Mouse (Mus musculus) hindbrain, embryonic 11.5 days (tissue): ENCODE data around the gene Acadsb. TPM values are rescaled to one million over a fixed set of nuclear protein-coding genes. Genes with fewer than 3 reads are reported as not detected.
A peak's percentile ranks its signal among the peaks of the same experiment; 100 is the strongest.
"Not testable (repeated sequence)": the region's sequence is repeated elsewhere in the genome, so short reads cannot be mapped to it uniquely, and the experiment has no call there.

Source experiments
- ATAC-seq: fragments of 200-750 bp; cut with Nextera tagmentation; 2 replicates; pipeline ENCODE4 v1.8.0; 2017; ENCODE audit warnings: mild to moderate bottlenecking, moderate TSS enrichment, moderate library complexity; ENCODE audit not compliant: low FRiP score
- DNase-seq: peaks from one replicate; pipeline ENCODE4 v3.0.0-alpha.2; 2015; ENCODE audit warnings: low spot score
- H3K27ac ChIP-seq: fragments of 300-500 bp; sonication (generic); 2 replicates; pipeline ENCODE4 v1.5.1; 2014; ENCODE audit warnings: mild to moderate bottlenecking, low read depth, low read length
- H3K27me3 ChIP-seq: fragments of 300-500 bp; sonication (generic); 2 replicates; pipeline ENCODE4 v1.6.1; 2014; ENCODE audit warnings: mild to moderate bottlenecking, low read length, moderate library complexity, mixed read lengths; ENCODE audit not compliant: control insufficient read depth, insufficient read depth
- H3K36me3 ChIP-seq: fragments of 300-500 bp; sonication (generic); 2 replicates; pipeline ENCODE4 v1.6.1; 2014; ENCODE audit warnings: mild to moderate bottlenecking, low read length, moderate library complexity, mixed read lengths; ENCODE audit not compliant: control insufficient read depth, insufficient read depth
- H3K4me1 ChIP-seq: fragments of 300-500 bp; sonication (generic); replicated peaks from 2 replicates; pipeline ENCODE4 v1.6.1; 2014; ENCODE audit warnings: low read length, mixed read lengths; ENCODE audit not compliant: control insufficient read depth, insufficient read depth
- H3K4me2 ChIP-seq: fragments of 300-500 bp; sonication (generic); replicated peaks from 2 replicates; pipeline ENCODE4 v1.6.1; 2014; ENCODE audit warnings: mild to moderate bottlenecking, low read depth, low read length
- H3K4me3 ChIP-seq: fragments of 300-500 bp; sonication (generic); 2 replicates; pipeline ENCODE4 v1.5.1; 2014; ENCODE audit warnings: low read depth, low read length
- H3K9ac ChIP-seq: fragments of 300-500 bp; sonication (generic); 2 replicates; pipeline ENCODE4 v1.6.1; 2014; ENCODE audit warnings: low read depth, low read length
- H3K9me3 ChIP-seq: fragments of 300-500 bp; sonication (generic); 2 replicates; pipeline ENCODE4 v1.6.1; 2016; ENCODE audit warnings: low read length; ENCODE audit not compliant: control insufficient read depth
- WGBS: fragments of 180-500 bp; shearing (Covaris S2); extraction: QIAGEN DNeasy Blood & Tissue Kit; methylation state at CpG from one replicate; pipeline ENCODE4 v1.1.7; 2014; 5-methylcytosine and 5-hydroxymethylcytosine counted together
- polyA plus RNA-seq: library from polyadenylated mRNA; unstranded; fragments of >200 nt; fragmentation: Nextera tagmentation; extraction: Ambion mirVana; gene quantifications from 2 replicates; pipeline ENCODE4 v1.2.1, GENCODE M21; 2014

Gene Acadsb
- 88.8 and 93.7 TPM in 2 replicates for polyA plus RNA-seq

DNA sequence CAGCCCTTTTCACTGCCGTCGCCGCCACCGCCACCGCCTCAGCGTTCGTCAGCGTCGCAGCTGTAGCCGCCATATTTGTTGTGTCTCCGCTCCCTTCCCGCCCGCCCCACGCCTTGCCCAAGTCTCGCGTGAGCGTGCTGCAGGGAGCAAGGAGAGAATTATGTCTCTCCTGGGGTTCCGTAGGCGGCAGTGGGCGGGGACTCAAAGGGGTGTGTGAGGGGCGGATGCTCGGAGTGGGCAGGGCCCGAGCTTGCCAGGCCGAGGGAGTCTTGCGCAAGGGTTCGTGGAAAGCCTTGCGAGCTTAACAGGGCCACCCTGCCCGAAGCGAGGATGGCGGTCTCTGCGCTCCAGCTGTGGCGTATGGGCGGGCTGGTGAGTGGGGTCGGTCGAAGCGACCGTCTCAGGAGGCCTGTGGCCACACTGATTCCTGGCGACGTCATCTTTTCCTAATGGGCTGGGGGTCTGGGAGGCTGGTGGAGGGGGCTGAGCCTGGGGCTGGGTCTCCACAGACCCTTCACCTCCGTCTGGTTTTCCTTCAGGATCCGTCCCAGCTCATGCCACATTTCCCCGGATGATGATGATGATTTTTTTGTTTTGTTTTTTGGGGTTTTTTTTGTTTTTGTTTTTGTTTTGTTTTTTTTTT, at the start of gene Acadsb, which contains the start of gene Ikzf5:
Acadsb (plus strand) TSS at position 186 of the 643 bp plus-strand sequence.
Ikzf5 (minus strand) TSS at position 106 of the 643 bp plus-strand sequence.
- peak; percentile 98 for DNase-seq
- peak within 1 kb of the TSS; percentile 93 for H3K4me3 ChIP-seq
- H3K4me2 ChIP-seq, result peak within 1 kb of the TSS; percentile 65
- peak within 1 kb of the TSS; percentile 74 for H3K27ac ChIP-seq
- H3K9ac ChIP-seq, result peak within 1 kb of the TSS; percentile 85
- WGBS, result 1% methylated on average over 39 of the region's 42 CpGs
- peaks cover 5% of the 10 kb centered on the region; the same call in 1 of the 2 replicates for H3K4me1 ChIP-seq
- no peaks in the 10 kb centered on the region for H3K27me3 ChIP-seq
- no peaks in the 10 kb centered on the region for H3K9me3 ChIP-seq
- H3K36me3 ChIP-seq, result no peaks in the 10 kb centered on the region
- ATAC-seq, result peak; percentile 97

DNA sequence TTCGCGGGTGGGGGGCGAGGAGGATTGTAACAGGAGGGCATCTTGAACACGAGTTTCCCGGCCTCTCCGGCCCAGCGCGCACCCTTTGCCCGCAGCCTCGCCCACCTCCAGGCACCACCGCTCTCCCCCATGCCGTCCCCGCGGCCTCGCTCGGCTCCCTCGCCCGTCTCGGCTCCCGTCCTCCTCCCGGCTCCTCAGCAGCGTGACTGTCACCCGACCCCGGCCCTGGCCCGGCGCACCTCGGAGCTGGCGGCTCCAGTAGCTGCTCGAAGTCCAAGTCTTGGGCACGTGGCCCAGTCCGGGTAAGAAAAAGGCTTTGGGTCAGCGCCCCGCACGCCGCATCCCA, 48.2 kb upstream of the Acadsb start:
- Histone ChIP-seq H3K4me1 (no peaks in the 10 kb centered on the region), H3K4me3 (peak overlapping the region; percentile 89), H3K4me2 (peak overlapping the region; percentile 82), H3K36me3 (peaks cover 2% of the 10 kb centered on the region; the same call in 1 of the 2 replicates), H3K27ac (peak overlapping the region; percentile 70), H3K9me3 (no peaks in the 10 kb centered on the region), H3K9ac (peak overlapping the region; percentile 92), H3K27me3 (no peaks in the 10 kb centered on the region)
- DNase-seq (no peak), ATAC-seq (peak; percentile 81)
- whole genome bisulfite sequencing, result under 1% methylated on average over 35 of the region's 35 CpGs

DNA sequence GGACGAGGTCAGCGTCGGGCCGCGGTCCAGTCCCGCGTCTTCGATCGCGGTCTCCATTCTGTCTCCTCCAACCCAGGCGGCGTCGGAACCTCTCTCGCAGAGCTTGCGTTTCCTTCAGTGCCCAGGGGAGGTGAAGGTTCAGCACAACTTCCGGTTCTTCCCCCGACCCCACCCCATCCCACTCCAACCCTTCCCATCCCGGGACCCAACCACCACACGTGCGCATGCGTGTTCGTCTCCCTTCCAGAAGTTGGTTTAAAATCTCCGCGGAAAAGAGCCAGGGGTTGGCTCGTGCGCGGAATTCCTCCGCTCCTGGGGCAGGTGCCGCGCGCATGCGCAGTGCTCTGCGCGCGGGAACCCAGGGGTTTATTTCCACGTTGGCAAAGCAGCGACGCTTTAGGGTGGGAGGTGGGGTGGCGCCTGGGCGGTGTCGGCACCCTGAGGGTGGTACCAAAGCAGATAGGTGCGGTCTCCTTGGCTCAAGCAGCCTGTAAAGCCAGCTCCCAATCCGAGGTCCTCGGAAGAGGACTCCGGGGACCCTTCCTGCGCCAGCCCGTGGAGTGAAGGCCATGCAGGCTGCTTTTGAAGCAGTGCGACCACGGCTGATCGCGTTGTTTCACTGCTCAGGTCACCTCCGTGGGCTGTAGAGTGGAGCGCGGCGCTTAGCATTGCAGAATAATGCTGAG, 47.6 kb upstream of the Acadsb start, which contains the start of gene 2310057M21Rik:
2310057M21Rik (minus strand) TSS at position 145 of the 686 bp plus-strand sequence.
- 0% methylated on average over 55 of the region's 55 CpGs for WGBS
- ATAC-seq, result peak; percentile 98

DNA sequence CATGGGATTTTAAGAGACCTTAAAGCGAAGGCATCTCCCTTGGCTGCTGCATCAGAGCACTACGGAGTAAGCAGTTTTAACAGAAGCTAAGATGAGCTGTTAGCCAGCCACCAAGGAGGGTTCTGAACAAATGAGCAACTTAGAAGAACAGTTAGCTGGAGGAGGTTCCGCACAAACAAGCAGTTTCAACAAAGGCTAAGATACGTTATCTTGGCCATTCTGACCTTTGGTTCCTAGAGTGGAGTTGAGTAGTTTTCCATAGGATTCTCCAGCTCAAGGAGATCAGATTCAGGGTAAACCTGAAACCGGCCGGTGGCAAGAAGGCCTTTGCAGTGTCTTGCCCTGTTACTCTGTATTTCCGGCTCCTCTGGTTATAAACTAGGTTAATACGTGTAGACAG, 46.3 kb upstream of the Acadsb start:
- Histone ChIP-seq H3K9ac (no peak overlapping the region), H3K36me3 (no peaks in the 10 kb centered on the region), H3K27ac (no peak overlapping the region), H3K27me3 (no peaks in the 10 kb centered on the region), H3K4me2 (no peak overlapping the region), H3K4me3 (no peak overlapping the region), H3K9me3 (no peaks in the 10 kb centered on the region), H3K4me1 (no peaks in the 10 kb centered on the region)
- 92% methylated on average over 8 of the region's 8 CpGs for WGBS
- DNase-seq (no peak), ATAC-seq (no peak)

More for the DNA sequence above, 47.6 kb upstream of the Acadsb start, which contains the start of gene 2310057M21Rik:
- Histone ChIP-seq H3K27ac (peak within 1 kb of the TSS; percentile 70), H3K4me2 (peak within 1 kb of the TSS; percentile 82), H3K36me3 (no peaks in the 10 kb centered on the region), H3K9me3 (no peaks in the 10 kb centered on the region), H3K4me1 (no peaks in the 10 kb centered on the region), H3K4me3 (peak within 1 kb of the TSS; percentile 89), H3K27me3 (no peaks in the 10 kb centered on the region), H3K9ac (peak within 1 kb of the TSS; percentile 92)
- DNase-seq, result peak; percentile 98

DNA sequence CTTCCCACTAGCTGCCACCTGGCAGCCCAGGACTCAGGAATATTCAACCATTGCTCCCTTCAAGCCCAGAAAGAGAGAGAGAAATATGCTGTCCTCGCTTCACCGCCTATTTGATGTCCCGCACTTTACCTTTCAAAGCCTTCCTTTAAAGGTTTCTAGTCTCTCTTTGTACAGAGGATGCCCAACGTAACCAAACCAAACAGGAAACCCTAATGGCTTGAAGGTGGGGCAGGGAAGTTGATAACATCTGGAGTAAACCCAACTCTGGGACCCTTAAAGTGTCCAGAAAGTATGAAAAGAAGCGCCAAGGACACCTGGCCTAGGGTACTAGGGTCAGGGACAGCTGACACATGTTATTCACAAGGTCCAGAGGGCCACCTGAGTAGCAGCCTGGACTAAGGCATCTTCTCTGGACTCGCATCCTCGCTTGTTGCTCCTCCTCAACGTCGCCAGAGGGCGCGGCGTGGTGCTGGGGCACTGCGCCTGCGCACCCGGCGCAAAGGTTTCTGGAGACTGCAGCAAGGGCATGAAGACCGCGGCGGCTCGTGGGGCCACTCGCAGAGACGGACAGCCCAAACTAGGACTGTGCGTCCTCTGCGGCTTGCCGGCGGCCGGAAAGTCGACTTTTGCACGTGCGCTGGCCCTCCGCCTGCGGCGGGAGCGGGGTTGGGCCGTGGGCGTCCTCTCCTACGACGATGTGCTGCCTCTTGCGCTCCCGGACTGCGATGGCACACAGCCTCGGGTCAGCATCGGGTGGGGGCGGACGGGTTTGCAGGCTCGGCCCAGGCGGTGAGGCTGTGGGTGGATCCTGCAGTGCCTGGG, 39.5 kb upstream of the Acadsb start, which contains the start of gene Pstk:
Pstk (plus strand) TSS at position 494 of the 822 bp plus-strand sequence.
- Histone ChIP-seq H3K4me1 (no peaks in the 10 kb centered on the region; the same call in 1 of the 2 replicates), H3K4me3 (peak within 1 kb of the TSS; percentile 73), H3K9ac (peak within 1 kb of the TSS; percentile 91), H3K9me3 (no peaks in the 10 kb centered on the region), H3K27ac (peak within 1 kb of the TSS; percentile 86), H3K4me2 (peak within 1 kb of the TSS; percentile 70), H3K36me3 (no peaks in the 10 kb centered on the region), H3K27me3 (no peaks in the 10 kb centered on the region)
- DNase-seq (peak; percentile 93), ATAC-seq (peak; percentile 94)
- 4% methylated on average over 47 of the region's 47 CpGs for WGBS

DNA sequence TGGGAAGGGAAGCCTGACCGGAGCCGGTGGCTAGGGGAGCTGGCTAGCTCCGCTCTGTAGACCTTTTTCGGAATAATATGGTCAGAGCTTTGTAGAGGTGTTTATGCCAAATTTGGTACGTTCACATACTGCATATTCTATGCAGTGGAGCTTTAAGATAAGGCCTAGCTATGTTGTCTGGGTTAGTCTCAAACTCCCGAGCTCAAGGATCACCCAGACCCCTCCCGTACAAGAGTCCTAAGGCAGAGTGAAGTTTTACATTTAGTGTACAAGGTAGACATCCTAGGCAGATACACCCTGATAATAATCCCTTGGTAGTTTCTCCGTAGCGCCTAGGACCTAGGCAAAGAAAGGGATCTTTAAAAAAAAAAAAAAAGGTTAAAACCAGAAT, 38.9 kb upstream of the Acadsb start:
- DNase-seq (no peak), ATAC-seq (no peak)
- peak overlapping the region; percentile 70 for H3K4me2 ChIP-seq
- no peaks in the 10 kb centered on the region for H3K27me3 ChIP-seq
- H3K4me3 ChIP-seq, result peak overlapping the region; percentile 73
- WGBS, result 8% methylated on average over 9 of the region's 9 CpGs
- H3K9me3 ChIP-seq, result no peaks in the 10 kb centered on the region
- H3K4me1 ChIP-seq, result no peaks in the 10 kb centered on the region; the same call in 1 of the 2 replicates
- H3K36me3 ChIP-seq, result no peaks in the 10 kb centered on the region
- H3K27ac ChIP-seq, result peak overlapping the region; percentile 86; the same call in 1 of the 2 replicates
- peak overlapping the region; percentile 91 for H3K9ac ChIP-seq

DNA sequence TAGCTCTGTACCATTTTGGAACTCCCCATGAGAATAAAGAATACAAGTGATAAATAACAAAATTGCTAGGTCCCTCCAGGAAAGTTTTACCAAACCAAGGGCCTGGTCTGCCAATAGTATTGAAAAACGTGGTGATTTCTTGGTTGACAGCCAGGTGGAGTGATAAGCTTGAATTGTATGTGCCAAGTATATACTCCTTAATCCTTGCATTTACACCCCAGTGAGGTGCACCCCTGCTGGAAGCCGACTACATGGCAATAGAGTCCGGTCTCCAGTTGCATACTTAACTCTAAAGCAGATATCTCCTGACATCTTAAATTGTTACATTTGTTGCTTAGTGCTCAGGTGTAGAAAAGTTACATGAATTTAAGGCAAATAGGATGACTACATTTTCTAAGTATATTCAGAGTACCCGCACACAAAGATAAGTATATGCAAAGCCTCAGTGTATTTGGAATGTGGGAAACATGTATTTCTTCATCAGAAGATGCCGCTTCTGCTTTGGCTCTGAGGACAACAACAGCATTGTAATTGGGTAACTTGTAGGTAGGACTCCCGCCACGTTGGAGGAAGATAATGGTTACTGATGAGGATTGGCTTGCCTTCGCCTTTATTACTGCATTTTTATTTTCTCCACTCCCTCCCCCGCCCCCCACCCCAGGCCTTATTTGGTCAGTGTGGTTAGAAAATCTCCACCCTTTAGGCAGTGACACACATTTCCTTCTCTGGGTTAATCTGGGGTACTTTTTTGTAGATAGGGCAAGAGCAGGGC, 38.3 kb upstream of the Acadsb start:
- Histone ChIP-seq H3K4me3 (peak overlapping the region; percentile 73; the same call in 1 of the 2 replicates), H3K9ac (peak overlapping the region; percentile 91; the same call in 1 of the 2 replicates), H3K27me3 (no peaks in the 10 kb centered on the region), H3K9me3 (no peaks in the 10 kb centered on the region), H3K4me2 (peak overlapping the region; percentile 70), H3K36me3 (no peaks in the 10 kb centered on the region), H3K27ac (no peak overlapping the region), H3K4me1 (no peaks in the 10 kb centered on the region; the same call in 1 of the 2 replicates)
- WGBS, result 75% methylated on average over 9 of the region's 9 CpGs
- ATAC-seq (no peak), DNase-seq (peak; percentile 4)

DNA sequence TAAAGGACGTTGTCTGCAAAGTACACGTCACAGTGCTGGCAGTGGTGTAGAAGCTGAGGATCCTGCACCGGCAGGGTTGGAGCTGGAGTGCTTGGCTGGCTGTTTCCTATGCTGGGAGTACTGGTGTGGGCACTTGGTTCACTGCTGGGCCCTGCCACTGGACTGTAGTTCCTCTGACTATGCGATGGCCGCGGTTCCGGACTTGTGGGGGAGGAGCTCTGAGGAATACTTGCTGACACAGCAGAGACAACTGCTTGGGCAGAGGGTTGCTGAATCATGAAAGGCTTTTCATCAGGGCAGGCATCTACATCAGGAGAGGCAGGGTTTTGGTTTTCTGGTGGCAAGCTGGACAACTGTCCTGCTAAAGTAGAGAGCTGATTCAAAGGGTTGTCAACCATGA, 18.6 kb upstream of the Acadsb start:
- H3K4me1 ChIP-seq, H3K9ac ChIP-seq, H3K4me3 ChIP-seq, H3K27me3 ChIP-seq, H3K4me2 ChIP-seq, H3K27ac ChIP-seq, H3K9me3 ChIP-seq, DNase-seq, ATAC-seq, H3K36me3 ChIP-seq: not testable (repeated sequence)
- WGBS, result 84% methylated on average over 6 of the region's 7 CpGs
